Mouse (Mus musculus) frontal cortex, postnatal 10 days (tissue): Measurements from ENCODE around the gene Morn1.

Experiments used
- DNase-seq, 2 experiments: peaks; one replicate each; pipeline ENCODE4 v3.0.0; 2022; ENCODE audit warnings: low spot score in 2 of 2, mixed read lengths in 1 of 2

Morn1 gene

DNA sequence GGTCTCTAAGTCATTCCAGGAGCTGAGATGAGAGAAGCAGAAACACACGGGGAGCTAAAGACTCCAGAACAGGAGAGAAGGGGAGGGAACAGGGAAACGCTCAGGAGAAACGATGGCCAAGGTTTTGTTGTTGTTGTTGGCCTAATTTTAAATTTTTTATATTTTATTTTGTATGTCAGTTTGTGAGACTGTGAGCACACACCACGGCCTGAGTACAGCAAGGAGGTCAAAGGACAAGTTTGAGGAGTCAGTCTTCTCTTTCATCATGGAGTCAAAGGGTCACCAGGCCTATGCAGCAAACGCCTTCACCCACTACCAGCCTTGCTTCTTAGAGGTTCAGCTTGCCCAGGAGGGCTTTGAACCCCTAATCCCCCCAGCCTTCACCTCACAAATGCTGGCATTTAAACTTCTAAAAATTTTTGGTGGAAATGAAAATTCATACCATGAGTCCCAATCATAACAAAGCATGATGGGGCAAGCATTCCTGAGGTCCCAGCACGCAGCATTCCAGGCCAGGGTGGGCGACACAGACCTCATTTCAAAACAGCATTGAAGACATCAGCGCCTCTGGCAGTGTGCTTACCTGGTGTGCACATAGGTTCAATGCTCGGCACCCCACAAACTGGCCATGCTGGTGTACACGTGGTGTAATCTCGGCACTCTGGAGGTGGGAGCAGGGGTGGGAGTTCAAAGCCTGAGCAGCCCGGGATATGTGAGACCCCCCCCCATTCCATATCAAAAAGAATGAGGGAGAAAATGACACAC lies 53.1 kb downstream of the Morn1 start:
- DNase-seq, result no peak

DNA sequence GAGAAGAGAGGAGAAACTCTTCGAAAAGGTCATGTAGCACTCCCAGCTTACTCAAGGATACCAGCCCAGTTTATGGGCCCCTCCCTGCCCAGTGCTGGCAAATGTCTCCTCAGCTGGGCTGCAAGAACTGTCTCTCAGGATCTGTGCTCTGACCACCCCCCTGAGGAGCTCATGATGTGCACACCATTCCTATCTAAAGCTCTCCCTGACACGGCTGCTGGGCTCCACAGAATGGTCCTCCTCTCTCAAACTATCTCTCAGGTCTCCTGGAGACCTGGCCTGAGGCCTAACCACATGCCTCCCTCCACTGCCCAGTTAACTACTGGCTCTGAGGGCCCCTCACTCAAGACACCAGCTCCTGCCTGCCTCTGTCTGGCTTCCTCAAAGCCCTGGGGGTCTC lies 53.8 kb downstream of the Morn1 start:
- DNase-seq, result no peak

DNA sequence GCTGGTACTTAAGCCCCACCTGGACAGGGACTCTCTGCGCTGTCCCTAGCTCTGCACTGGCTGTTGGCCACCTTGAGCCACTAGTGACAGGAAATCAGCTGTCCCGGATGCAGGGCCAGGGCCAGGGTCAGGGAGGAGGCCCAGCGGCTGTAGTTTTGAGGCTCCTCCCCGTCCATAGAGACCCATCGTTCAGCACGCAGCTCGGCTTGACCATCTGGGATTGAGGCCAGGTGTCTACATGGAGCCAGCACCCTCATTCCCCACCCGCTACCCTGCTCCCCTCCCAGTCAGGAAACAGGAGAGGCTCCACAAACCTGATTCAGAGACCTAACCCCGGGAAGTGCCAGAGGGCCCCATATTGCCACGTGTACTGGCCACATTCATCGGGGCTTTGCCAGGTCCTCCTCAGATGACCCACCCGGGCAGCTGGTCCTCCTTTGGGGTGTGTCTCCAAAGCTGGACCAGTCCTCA lies 54.5 kb downstream of the Morn1 start:
- no peak for DNase-seq

DNA sequence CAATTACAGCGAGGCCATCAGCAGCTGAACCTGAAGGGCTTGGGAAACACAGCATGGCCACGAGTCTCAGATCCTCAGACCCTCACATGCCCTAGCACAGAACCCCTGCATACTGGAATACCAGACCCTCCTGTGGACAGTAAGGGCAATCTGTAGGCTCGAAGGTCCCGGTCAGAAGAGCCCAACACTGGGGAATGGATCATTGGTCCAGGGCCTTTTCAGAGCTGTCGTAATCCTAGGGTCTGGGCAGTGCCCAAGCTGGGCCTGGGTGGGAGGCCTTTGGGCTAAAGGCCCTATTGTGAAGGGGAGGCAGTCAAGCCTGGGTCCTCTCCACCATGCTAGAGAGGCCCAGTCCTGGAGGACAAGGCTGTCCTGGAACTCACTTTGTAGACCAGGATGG lies 56.5 kb downstream of the Morn1 start:
- no peak for DNase-seq

DNA sequence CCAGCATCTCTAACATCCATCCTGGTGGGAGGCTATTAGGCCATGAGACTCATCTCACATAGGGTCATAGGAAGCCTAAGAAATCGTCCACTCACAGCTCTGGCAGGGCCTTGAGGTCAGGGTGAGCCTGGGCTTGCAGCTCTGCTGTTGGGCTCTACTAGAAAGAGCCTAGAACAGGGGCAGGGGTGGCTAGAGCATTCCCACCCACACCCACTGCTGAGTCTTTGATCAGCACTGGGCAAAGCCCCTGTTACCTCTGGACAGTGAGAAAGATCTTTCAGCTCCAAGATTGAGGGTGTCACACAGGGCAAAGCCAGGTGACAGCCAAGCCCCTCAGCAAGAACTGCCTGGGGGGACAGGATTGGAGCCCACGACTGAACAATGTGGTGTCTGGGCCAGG lies 57.0 kb downstream of the Morn1 start:
- no peak for DNase-seq

DNA sequence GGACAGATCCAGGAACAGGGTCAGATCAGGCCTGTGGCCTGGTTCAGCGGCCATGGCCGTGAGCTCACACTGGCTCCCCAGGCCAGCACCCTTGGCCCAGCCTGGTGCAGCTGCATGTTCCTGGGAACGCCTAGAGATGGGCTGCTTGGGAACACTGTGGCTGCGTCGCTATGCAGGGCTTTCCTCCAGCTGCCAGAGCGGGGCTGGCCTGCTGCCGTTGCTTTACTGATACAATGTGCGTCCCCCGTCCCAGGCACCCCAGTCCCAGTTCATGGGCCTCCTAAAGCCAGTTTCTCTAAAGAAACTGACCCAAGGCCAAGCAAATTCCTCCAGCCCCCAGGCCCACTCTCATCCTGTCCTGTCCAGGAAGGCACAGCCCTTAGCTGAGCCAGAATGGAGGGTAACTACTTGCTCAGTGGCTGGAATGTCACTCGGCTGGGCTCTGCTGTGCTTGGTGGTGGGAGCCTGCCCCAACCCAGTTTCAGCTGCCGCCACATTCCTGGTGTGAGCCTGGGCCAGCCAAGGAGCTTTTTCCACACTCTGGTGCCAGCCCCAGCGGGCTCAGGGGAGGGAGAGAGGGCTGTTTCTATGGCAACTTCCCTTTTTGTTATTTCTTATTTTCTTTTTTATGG lies 57.6 kb downstream of the Morn1 start:
- DNase-seq, result peak; percentile 68 to 74

DNA sequence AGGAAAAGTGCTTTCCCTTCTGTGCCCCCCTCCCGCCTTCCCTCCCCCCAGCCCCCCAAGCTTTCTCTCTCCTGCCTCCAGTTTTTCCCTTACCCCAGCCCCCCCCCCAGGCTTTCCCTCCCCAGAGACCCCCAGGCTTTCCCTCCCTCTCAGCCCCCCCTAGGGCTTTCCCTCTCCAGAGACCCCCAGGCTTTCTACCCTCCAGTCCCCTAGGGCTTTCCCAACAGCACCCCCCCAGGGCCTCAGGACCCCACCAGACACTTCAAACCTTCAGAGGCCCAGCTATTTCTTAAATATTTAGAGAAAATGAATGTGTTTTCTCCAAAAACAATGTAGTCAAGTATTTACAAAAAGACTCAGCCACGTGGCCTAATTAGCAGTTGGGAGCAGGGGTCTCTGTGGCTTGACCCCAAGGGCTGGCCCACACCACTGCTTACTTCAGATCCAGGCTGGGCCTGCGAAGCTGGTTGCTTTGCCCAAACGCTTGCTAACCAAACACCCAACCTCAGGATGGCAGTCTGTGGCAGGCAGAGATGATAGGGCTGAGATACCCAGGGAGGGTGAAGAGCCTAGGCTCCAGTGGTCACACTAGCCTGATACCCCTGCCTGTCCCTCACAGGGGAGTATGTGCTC lies 58.3 kb downstream of the Morn1 start:
- DNase-seq, result no peak

DNA sequence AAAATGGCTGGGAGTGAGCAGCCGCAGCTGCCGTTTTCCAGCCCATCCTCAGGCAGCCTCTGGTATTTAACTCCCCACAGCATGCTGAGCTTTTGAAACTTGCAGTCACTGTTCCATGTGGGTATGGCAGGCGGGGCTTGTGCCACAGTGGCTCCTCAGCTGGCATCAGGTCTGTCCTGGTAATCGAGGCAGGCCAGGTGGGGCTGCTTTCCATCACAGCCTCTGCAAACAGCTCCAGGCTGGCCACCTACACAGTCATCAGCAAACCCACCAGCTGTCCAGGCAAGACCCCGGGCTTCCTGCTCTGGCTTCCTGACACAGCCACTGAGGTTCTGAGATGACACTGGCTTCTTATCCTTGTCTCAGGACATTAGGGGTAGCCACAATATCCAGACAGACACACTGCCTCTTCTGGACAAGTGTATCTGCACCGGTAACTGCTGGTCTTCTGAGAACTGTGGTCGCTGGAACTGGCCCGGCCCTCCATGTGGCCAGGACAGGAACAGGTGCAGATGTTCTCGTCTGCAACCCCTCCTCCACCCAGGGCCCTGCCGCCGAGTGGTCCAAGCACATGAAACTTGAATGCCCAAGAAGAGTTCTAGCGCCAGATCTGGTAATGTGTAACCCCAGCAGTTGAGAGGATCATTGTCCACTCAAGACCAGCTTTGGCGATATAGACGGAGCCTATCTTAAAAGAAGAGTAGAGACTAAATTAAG lies 59.9 kb downstream of the Morn1 start:
- no peak for DNase-seq

DNA sequence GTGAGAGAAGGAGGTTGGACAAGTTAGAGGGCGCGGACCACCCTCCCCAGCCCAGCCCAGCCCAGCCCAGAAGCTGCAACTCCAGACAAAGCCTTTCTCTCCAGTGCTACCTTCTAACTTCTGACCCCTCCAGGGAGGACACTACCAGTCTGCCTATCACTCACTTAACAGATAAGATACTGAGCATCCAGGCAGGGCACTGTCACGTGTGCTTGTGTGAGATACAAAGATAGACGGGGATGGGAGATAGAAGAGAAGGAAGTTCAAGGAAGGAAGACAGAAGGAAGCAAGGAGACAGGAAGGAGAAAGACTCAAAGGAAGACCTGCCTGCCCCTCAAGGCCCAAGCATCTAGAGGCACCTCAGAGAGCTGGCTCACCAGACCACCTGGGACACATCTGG lies 62.1 kb downstream of the Morn1 start:
- DNase-seq, result no peak

DNA sequence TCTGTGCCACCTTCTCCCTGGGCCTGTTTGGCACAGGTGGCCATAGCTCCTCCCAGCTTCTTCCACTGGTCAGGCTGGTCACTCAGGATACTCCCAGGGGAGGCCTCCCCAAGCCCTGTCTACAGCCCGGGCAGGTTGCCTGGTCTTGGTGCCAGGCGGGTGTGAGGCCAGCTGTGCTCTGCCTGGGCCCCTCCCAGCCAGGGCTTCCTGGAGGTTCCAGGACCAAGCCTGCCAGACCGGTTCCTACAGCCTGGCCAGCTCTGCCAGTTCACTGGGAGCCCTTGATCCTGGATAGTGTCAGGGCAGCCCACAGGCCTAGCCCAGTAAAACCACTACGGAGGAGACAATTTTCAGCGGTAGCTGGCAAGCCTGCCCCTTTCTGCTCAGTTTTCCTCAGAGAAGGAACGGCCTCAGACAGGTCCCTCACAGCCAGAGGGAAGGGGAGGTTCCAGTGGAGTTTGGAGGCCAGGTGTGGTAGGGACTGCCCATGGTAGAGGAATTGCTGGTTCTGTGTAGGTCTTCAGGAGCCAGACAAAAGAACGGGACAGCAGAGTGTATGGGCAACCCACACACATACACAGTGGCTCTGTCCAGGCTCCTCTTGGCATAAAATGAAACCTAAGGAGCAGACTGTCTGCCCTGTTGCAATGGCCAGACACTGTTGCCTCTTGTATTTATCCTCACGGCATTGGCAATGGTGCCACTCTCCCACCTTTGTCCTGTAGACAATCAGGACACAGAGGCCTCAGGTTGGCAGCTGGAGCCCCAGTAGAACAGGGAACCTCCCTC lies 62.7 kb downstream of the Morn1 start:
- no peak for DNase-seq

DNA sequence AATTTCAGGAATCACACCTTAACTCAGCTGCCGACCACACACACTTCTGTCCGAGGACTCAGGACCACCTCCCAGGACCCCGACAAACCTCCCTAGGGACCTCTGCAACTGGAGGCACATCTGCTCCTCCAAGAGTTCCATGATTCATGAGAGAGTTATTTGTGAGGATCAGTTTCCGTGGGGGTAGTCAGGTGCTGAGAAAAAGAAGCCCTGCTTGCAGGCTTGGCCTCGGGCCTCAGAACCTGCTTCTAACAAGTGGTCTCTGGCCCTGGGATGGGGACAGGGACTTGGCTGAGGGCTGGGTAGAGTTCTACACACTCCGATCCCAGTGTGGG lies 63.5 kb downstream of the Morn1 start:
- DNase-seq, result no peak

DNA sequence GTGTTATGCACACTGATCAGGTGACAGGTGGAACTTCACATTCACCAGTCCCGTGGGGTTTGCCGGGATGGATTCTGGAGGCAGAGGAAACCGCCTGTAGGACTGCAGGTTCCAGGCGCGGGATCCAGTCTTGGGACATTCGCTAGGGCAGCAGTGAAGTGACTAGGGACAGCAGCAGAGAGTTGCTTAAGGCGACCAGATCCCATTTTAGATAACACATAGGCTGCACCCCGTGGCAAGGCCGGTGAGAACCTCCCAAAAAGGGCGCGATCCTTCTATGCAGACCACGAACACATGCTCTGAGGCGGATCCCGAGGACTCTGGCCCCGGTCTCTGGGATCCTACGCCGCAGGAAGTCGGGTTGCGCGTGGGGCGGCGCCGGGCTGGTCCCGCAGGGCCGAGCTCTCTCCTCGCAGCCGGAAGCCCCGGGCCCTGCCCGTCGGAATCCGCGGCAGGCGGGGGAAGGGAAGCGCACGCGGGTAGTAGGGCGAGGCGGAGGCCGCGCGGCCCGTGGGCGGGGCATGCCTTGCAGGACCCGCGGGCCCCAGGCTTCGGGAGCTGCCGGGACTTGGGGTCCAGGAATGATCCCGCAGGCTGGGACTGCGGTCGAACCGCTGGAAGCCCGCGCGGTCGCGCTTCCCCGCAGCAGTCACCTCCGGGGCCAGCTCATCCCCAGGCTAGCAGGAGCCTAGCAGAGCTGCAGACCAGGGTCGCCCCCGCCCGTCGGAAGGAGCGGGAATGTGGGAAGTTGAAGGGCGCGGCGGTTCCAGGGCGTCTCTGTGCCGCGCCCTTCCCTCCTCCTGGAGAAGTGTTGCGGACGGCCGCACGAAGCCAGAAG lies 64.1 kb downstream of the Morn1 start:
- peak; percentile 64 to 69 for DNase-seq

DNA sequence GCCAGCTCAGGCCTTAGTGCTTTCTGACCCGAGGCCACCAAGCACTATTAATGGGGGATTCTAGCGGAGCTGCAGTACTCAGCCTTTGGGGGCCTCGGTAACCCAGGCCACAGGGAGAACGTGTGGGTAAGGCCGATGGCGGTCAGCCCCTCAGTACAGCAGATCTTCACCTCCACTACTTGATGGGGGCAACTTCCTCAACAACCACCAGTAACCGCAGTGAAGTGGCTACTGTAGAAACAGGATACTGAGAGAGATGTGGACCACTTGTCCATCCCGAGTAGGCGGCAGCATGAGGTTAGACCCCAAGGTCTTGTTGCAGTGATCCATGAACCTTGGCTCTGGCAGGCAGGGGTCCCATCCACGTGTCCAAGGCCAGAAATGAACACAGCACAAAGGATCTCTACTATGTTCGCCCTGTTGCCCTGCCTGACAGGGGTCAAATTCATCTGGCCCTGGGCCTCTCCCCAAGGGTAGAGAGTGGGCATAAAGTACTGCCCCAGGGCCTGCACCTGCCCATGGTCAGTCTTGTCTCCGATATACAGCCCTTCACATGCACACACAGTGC lies 64.9 kb downstream of the Morn1 start:
- DNase-seq, result no peak

DNA sequence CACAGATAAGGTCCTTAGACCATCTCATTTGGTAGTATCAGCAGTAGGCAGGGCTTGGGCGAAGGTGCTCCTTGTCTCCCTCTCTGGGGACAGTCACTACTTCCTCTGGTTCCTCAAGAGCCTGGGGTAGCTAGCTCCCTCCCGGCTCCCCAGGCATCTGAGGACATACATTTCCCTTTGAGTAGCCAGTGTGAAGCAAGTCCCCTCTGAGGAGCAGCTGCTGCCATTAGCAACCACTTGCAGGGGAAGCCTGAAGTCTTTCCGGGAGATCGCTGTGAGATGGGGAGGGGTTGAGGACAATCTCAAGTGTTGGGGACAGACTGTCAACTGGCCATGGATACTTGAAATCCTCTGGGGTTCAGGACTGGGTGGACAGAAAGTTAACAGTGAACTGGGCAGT lies 65.5 kb downstream of the Morn1 start:
- no peak for DNase-seq

DNA sequence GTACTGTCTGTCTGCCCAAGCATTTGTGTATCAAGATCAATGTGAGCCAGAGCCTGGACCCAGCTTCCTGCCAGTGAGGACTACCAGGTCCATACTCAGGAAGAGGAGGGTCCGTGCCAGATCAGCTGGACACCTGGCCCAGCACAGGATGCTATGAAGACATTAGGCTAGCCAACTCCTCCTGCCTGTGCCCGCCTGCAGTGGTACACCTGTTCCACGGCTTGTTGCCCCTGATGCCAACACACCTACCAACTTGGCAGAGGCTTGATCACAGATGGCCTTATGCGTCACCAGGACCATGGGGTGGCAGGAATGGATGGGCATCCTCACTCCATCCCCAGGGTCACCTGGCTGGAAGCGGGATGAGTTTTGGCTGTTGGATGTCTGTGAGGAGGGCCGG lies 66.1 kb downstream of the Morn1 start:
- no peak for DNase-seq

DNA sequence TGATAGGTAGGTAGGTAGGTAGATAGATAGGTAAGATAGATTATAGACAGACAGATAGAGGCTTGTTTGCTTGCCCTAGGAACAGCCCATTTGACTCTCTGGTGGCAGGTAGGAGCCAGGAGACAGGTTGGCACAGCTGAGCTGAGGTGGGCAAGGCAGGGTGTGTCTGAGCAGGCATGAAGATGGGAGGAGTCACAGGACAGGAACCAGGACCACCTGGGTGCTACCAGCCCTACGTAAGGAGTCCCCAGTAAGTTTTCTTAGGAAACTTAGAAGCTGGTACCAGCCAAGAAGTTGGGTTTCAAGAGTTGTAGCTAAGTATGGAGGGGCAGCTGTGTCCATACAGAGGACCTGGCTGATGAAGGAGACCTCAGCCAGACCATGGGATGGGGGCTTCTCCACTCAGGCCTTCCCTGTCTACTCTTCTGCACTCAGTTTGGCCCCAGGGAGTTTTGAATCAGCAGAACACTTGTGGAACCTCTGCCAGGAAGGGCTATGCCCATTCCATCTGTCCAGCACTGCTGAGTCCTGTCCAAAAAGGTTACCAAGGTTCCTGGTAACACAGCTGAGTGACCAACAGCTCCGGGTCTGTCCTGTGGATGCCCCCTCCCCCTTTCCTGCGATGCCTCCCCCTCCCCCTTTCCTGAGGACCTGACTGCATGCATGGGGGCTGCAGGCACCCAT lies 67.2 kb downstream of the Morn1 start:
- no peak for DNase-seq

DNA sequence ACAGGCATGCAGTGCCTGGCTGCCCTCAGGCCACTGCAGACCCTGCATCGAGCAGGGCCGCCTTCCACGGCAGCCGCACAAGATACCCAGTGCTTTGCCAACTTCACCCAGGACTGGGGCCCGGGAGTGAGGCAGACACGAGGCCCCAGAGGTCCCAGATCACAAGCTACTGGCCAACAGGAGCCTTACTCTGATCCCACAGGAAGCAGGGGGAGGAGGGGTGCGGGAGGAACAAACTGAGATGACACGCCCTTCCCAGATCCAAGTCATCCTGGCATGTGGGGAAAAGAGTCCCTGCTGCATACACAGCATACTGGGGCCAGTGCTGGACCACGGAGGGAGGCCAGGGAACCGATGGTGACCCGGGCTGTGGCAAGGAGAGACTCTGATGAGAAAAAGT lies 68.6 kb downstream of the Morn1 start:
- no peak for DNase-seq

DNA sequence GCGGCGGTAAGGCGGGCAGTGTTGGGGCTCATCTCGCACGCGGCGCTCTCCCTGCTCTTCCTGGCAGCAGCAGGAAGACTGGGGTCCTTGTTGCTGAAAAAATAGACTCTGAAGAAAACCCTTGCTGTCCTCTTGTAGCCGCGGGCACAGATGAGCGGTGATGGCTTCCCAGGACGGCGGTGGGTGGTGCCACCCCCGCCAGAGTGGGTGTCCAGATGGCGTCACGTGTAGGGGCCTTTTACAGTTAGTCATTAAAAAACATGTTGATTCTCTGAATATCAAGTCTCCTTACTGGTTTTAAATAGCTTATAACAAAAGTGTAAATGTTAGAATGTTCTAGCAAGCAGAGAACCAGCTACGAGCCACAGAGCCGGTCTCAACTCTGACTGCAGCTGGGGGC lies 70.4 kb downstream of the Morn1 start:
- DNase-seq, result no peak

DNA sequence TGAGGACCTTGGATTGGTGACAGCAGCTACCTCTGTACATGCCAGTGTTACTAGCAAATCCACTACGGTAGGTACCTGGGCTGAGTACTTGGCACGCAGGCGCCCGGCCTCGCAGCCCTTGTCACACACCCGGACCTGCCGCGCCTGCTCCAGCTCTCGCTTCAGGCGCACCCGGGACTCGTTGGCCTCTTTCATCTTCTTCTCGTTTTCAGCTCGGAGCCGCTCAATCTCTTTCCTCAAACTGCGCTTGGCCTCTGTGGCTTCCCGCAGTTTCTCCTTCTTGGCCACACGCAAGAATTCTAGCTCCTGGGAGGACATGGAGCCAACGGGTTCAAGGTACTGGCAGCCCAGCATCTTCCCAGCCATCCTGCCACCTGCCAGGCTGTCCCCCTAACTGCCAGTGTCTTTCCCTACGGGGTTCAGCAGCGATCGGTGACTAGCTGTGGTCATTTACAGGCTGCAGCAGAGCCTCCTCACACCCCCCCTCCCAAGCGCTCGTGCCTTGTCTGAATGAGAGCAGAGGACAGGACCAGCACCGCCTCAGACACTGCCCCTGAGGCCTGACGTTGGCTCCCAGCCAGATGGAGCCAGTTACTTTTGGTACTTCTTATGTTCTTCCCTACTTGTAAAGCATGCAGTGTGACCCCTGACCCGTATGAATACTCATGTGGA lies 71.6 kb downstream of the Morn1 start:
- no peak for DNase-seq
